8 mouse cellular contexts compared by ENCODE assay signal in genomic region chr3:49866061-49866515, GRCm38 (mm10).
DNase-seq lines count a peak whose midpoint lies in the region; ATAC-seq and TF ChIP-seq lines count a peak whose summit lies in the region.

No protein-coding gene starts in this region.

- H3K27me3 ChIP-seq in liver, adult 2 months (ENCODE audit: control insufficient read depth, insufficient read depth, low read length) = no peaks in the 10 kb centered on the region
- H3K27me3 ChIP-seq in liver, embryonic 12.5 days (replicated peaks) = no peaks in the 10 kb centered on the region
- H3K27me3 ChIP-seq in liver, embryonic 11.5 days (replicated peaks; ENCODE audit: control insufficient read depth, insufficient read depth, low read length) = no peaks in the 10 kb centered on the region
- no peaks in the 10 kb centered on the region for H3K27me3 ChIP-seq in stomach, embryonic 14.5 days (ENCODE audit: control insufficient read depth, insufficient read depth, low read length)

- ATAC-seq in liver, embryonic 12.5 days = no peak
- no peak for ATAC-seq in liver, embryonic 11.5 days (replicated peaks; ENCODE audit: low FRiP score)
- ATAC-seq in stomach, embryonic 14.5 days (ENCODE audit: insufficient number of reproducible peaks, insufficient read depth, low FRiP score, low read depth) = peak; percentile 76; the same call in 1 of the 2 replicates

- no peak overlapping the region for H3K27ac ChIP-seq in liver, adult 2 months (replicated peaks; ENCODE audit: insufficient read depth, low read depth, low read length)
- no peak overlapping the region for H3K27ac ChIP-seq in liver, embryonic 12.5 days
- H3K27ac ChIP-seq in liver, embryonic 11.5 days (ENCODE audit: low read depth, low read length) = peak overlapping the region; percentile 13; the same call in 1 of the 2 replicates
- H3K27ac ChIP-seq in stomach, embryonic 14.5 days (ENCODE audit: low read length) = peak overlapping the region; percentile 92

- H3K9ac ChIP-seq in liver, adult 2 months (ENCODE audit: low read depth, low read length) = no peak overlapping the region
- H3K9ac ChIP-seq in liver, embryonic 12.5 days = no peak overlapping the region
- H3K9ac ChIP-seq in liver, embryonic 11.5 days (ENCODE audit: low read depth, low read length) = no peak overlapping the region
- H3K9ac ChIP-seq in stomach, embryonic 14.5 days (replicated peaks; ENCODE audit: low read depth, low read length) = no peak overlapping the region

- no peak overlapping the region for H3K4me2 ChIP-seq in liver, embryonic 12.5 days
- H3K4me2 ChIP-seq in liver, embryonic 11.5 days = no peak overlapping the region
- peak overlapping the region; percentile 13; the same call in 1 of the 2 replicates for H3K4me2 ChIP-seq in stomach, embryonic 14.5 days (replicated peaks; ENCODE audit: low read depth, low read length)

- H3K79me2 ChIP-seq in liver, adult 2 months (ENCODE audit: control insufficient read depth, insufficient read depth, low read length) = no peaks in the 10 kb centered on the region

- H3K4me1 ChIP-seq in liver, adult 2 months (ENCODE audit: control insufficient read depth, insufficient read depth, low read length) = no peaks in the 10 kb centered on the region
- no peaks in the 10 kb centered on the region for H3K4me1 ChIP-seq in liver, embryonic 12.5 days
- no peaks in the 10 kb centered on the region for H3K4me1 ChIP-seq in liver, embryonic 11.5 days (replicated peaks; ENCODE audit: control insufficient read depth, insufficient read depth, low read length)
- H3K4me1 ChIP-seq in stomach, embryonic 14.5 days (ENCODE audit: control insufficient read depth, insufficient read depth, low read length) = peaks cover 17% of the 10 kb centered on the region

- H3K9me3 ChIP-seq in liver, embryonic 12.5 days (replicated peaks) = no peaks in the 10 kb centered on the region
- no peaks in the 10 kb centered on the region for H3K9me3 ChIP-seq in liver, embryonic 11.5 days (ENCODE audit: control insufficient read depth, low read length)
- H3K9me3 ChIP-seq in stomach, embryonic 14.5 days (ENCODE audit: control insufficient read depth, low read depth, low read length) = no peaks in the 10 kb centered on the region

- no peak for TF ChIP-seq CTCF in liver, adult 2 months (IDR thresholded peaks at IDR 0.05; ENCODE audit: low read depth, low read length)

- no peak overlapping the region for H3K4me3 ChIP-seq in liver, adult 2 months (ENCODE audit: insufficient read depth, low read depth, low read length)
- no peak overlapping the region for H3K4me3 ChIP-seq in liver, embryonic 12.5 days
- H3K4me3 ChIP-seq in liver, embryonic 11.5 days (ENCODE audit: low read depth, low read length) = no peak overlapping the region
- H3K4me3 ChIP-seq in stomach, embryonic 14.5 days (ENCODE audit: low read depth, low read length) = no peak overlapping the region

- TF ChIP-seq POLR2A in liver, adult 2 months (IDR thresholded peaks at IDR 0.05; ENCODE audit: extremely low read depth, insufficient read depth, low read length) = no peak

- H3K36me3 ChIP-seq in liver, adult 2 months (ENCODE audit: control insufficient read depth, insufficient read depth, low read length) = no peaks in the 10 kb centered on the region
- no peaks in the 10 kb centered on the region for H3K36me3 ChIP-seq in liver, embryonic 12.5 days
- H3K36me3 ChIP-seq in liver, embryonic 11.5 days (ENCODE audit: control insufficient read depth, insufficient read depth, low read length) = no peaks in the 10 kb centered on the region
- H3K36me3 ChIP-seq in stomach, embryonic 14.5 days (ENCODE audit: control insufficient read depth, insufficient read depth, low read length) = no peaks in the 10 kb centered on the region

- DNase-seq in liver, adult 2 months (ENCODE audit: extremely low read depth, low read depth, low spot score) = peak; percentile 10
- DNase-seq in forelimb bud, embryonic 11.5 days (ENCODE audit: low read depth, low spot score) = peak; percentile 55
- no peak for DNase-seq in liver, embryonic 11.5 days (ENCODE audit: low spot score)
- DNase-seq in layer of hippocampus, adult 9-10 months (ENCODE audit: low spot score) = no peak
- no peak for DNase-seq in adrenal gland, adult 2 months
- DNase-seq in right cerebral cortex, adult 18-20 months = no peak

- 69% methylated on average over 11 of the region's 11 CpGs for WGBS in liver, adult 2 months
- 48% methylated on average over 11 of the region's 11 CpGs for WGBS in liver, embryonic 12.5 days (ENCODE audit: insufficient replicate concordance)
- WGBS in liver, embryonic 11.5 days = 42% methylated on average over 11 of the region's 11 CpGs
- WGBS in stomach, embryonic 14.5 days = 28% methylated on average over 11 of the region's 11 CpGs

Comparison
In these comparisons a context has a peak if more than half of its experiments do, and no peak if none do; other contexts are left out.
1. DNase-seq: peak in liver, adult 2 months (single experiment) and forelimb bud, embryonic 11.5 days (single experiment); none in liver, embryonic 11.5 days (single experiment), layer of hippocampus, adult 9-10 months (single experiment), adrenal gland, adult 2 months (single experiment) and right cerebral cortex, adult 18-20 months (single experiment).
2. H3K27ac ChIP-seq: peak in liver, embryonic 11.5 days (single experiment) and stomach, embryonic 14.5 days (single experiment); none in liver, adult 2 months (single experiment) and liver, embryonic 12.5 days (single experiment).